Mouse (Mus musculus): Measurements from ENCODE around the gene Gm595. TPM values are rescaled to one million over a fixed set of nuclear protein-coding genes. Genes with fewer than 3 reads are reported as not detected.

The Gm595 gene
- total and polyA plus RNA-seq, 3 experiments, result not detected

- Histone ChIP-seq H3K4me3 (ENCODE audit: control insufficient read depth in 1 of 2, insufficient read depth in 1 of 2, low read depth in 2 of 2, low read length in 2 of 2) (no peak overlapping the region), H3K79me2 (ENCODE audit: control insufficient read depth, insufficient read depth, low read length, poor library complexity) (no peaks in the 10 kb centered on the region), H3K9me3 (replicated peaks; ENCODE audit: insufficient read depth, low read length) (no peaks in the 10 kb centered on the region), H3K27ac (ENCODE audit: control insufficient read depth, low read depth, low read length) (no peak overlapping the region), H3K9ac (ENCODE audit: control insufficient read depth, low read depth, low read length, poor library complexity, severe bottlenecking) (no peak overlapping the region), H3K4me1 (ENCODE audit: control insufficient read depth in 1 of 2, insufficient read depth in 2 of 2, low read length in 2 of 2) (no peaks in the 10 kb centered on the region), H3K36me3 (ENCODE audit: control insufficient read depth in 1 of 2, insufficient read depth in 2 of 2, low read length in 2 of 2) (no peaks in the 10 kb centered on the region), H3K27me3 (ENCODE audit: control insufficient read depth in 1 of 2, insufficient read depth in 2 of 2, low read length in 2 of 2) (no peaks in the 10 kb centered on the region)
- no peak for TF ChIP-seq GATA1 (IDR thresholded peaks at IDR 0.05; ENCODE audit: low read depth, low read length)
- TF ChIP-seq USF2 (IDR thresholded peaks at IDR 0.05; ENCODE audit: borderline replicate concordance in 1 of 2, insufficient read depth in 1 of 2, low read depth in 1 of 2, low read length in 2 of 2), result no peak
- no peak for TF ChIP-seq POLR2A (IDR thresholded peaks at IDR 0.05; ENCODE audit: control insufficient read depth in 1 of 2, insufficient read depth in 1 of 2, low read depth in 1 of 2, low read length in 2 of 2, poor library complexity in 1 of 2)
- no peak for TF ChIP-seq CHD2 (IDR thresholded peaks at IDR 0.05; ENCODE audit: low read length)
- TF ChIP-seq ZC3H11A (IDR thresholded peaks at IDR 0.05; ENCODE audit: low read depth, low read length), result peak; percentile 28; the same call in 1 of the 2 replicates
- no peak for TF ChIP-seq MAZ (IDR thresholded peaks at IDR 0.05; ENCODE audit: low read depth, low read length)
- TF ChIP-seq EP300 (IDR thresholded peaks at IDR 0.05; ENCODE audit: low read depth in 1 of 2, low read length in 2 of 2), result no peak
- TF ChIP-seq SMC3 (IDR thresholded peaks at IDR 0.05; ENCODE audit: low read depth, low read length), result peak; percentile 53
- TF ChIP-seq TBP (IDR thresholded peaks at IDR 0.05; ENCODE audit: low read depth, low read length), result no peak
- TF ChIP-seq RAD21 (IDR thresholded peaks at IDR 0.05; ENCODE audit: low read depth, low read length), result peak; percentile 34
- peak; percentile 25 to 50 (median 45); a peak in 5 of 6 replicates for TF ChIP-seq CTCF (IDR thresholded peaks at IDR 0.05 in 2 of 3, conservative IDR thresholded peaks at IDR 0.05 in 1 of 3; ENCODE audit: control insufficient read depth in 1 of 3, insufficient read depth in 1 of 3, low read depth in 2 of 3, low read length in 3 of 3, poor library complexity in 1 of 3, severe bottlenecking in 1 of 3)
- TF ChIP-seq NRF1 (IDR thresholded peaks at IDR 0.05; ENCODE audit: insufficient read depth, low read depth, low read length, poor library complexity, severe bottlenecking), result no peak
- 0 out of 2 replicates have a peak, but pooled peaks have one; percentile 14 for TF ChIP-seq ZNF384 (IDR thresholded peaks at IDR 0.05; ENCODE audit: low read depth, low read length)
- peak; percentile 31 for DNase-seq (ENCODE audit: low read depth, low spot score)
These were observed 26.2 kb upstream of the Gm595 start for GRCm38 (mm10) chrX:48903744-48904143.

DNA sequence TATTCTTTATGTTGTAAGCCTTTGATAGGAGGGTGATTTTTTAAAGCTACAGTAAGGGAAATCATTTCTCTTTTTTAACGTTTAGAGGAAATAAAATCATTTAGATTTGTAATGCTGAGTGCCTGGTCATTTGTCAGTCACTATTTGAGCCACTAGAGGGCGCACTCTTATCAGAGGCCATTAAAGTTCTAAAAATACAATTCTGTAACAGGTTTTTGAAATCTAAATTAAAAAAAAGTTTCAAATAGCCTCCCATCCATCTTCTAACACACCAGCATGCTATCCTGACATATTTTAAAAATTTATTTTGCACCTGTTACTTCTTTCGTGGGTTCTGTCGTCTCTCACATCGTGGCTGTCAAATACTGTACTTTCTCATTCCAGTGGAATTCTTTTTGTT is 22.0 kb upstream of the Gm595 start:
- no peaks in the 10 kb centered on the region for H3K27me3 ChIP-seq (ENCODE audit: control insufficient read depth in 1 of 2, insufficient read depth in 2 of 2, low read length in 2 of 2)
- H3K36me3 ChIP-seq (ENCODE audit: control insufficient read depth in 1 of 2, insufficient read depth in 2 of 2, low read length in 2 of 2), result no peaks in the 10 kb centered on the region
- no peaks in the 10 kb centered on the region for H3K4me1 ChIP-seq (ENCODE audit: control insufficient read depth in 1 of 2, insufficient read depth in 2 of 2, low read length in 2 of 2)
- no peaks in the 10 kb centered on the region for H3K9me3 ChIP-seq (replicated peaks; ENCODE audit: insufficient read depth, low read length)
- H3K9ac ChIP-seq (ENCODE audit: control insufficient read depth, low read depth, low read length, poor library complexity, severe bottlenecking), result no peak overlapping the region
- no peak overlapping the region for H3K4me3 ChIP-seq (ENCODE audit: control insufficient read depth in 1 of 2, insufficient read depth in 1 of 2, low read depth in 2 of 2, low read length in 2 of 2)
- no peak overlapping the region for H3K27ac ChIP-seq (ENCODE audit: control insufficient read depth, low read depth, low read length)
- DNase-seq (ENCODE audit: low read depth, low spot score), result peak; percentile 37
- no peaks in the 10 kb centered on the region for H3K79me2 ChIP-seq (ENCODE audit: control insufficient read depth, insufficient read depth, low read length, poor library complexity)
- TF ChIP-seq ZC3H11A (IDR thresholded peaks at IDR 0.05; ENCODE audit: low read depth, low read length), result peak; percentile 51
- no peak for TF ChIP-seq ZMIZ1 (IDR thresholded peaks at IDR 0.05; ENCODE audit: low read depth, low read length)
- TF ChIP-seq MEF2A (IDR thresholded peaks at IDR 0.05; ENCODE audit: extremely low read depth, insufficient replicate concordance, low read depth, low read length, poor library complexity, severe bottlenecking), result no peak
- peak; percentile 76 for TF ChIP-seq SMC3 (IDR thresholded peaks at IDR 0.05; ENCODE audit: low read depth, low read length)
- TF ChIP-seq HCFC1 (IDR thresholded peaks at IDR 0.05; ENCODE audit: low read depth, low read length), result no peak
- no peak for TF ChIP-seq MYB (IDR thresholded peaks at IDR 0.05; ENCODE audit: low read depth, low read length)
- TF ChIP-seq NRF1 (IDR thresholded peaks at IDR 0.05; ENCODE audit: insufficient read depth, low read depth, low read length, poor library complexity, severe bottlenecking), result no peak
- TF ChIP-seq CHD1 (IDR thresholded peaks at IDR 0.05; ENCODE audit: low read depth, low read length), result no peak
- TF ChIP-seq UBTF (IDR thresholded peaks at IDR 0.05; ENCODE audit: borderline replicate concordance, insufficient read depth, low read depth, low read length), result no peak
- no peak for TF ChIP-seq MYC (IDR thresholded peaks at IDR 0.05; ENCODE audit: low read depth, low read length)
- TF ChIP-seq RAD21 (IDR thresholded peaks at IDR 0.05; ENCODE audit: low read depth, low read length), result peak; percentile 72
- no peak for TF ChIP-seq JUND (IDR thresholded peaks at IDR 0.05; ENCODE audit: low read depth, low read length)
- TF ChIP-seq MAX (IDR thresholded peaks at IDR 0.05; ENCODE audit: low read length), result no peak
- peak; percentile 31 to 69 (median 35); a peak in 3 of 6 replicates for TF ChIP-seq CTCF (IDR thresholded peaks at IDR 0.05 in 2 of 3, conservative IDR thresholded peaks at IDR 0.05 in 1 of 3; ENCODE audit: control insufficient read depth in 1 of 3, insufficient read depth in 1 of 3, low read depth in 2 of 3, low read length in 3 of 3, poor library complexity in 1 of 3, severe bottlenecking in 1 of 3)
- no peak for TF ChIP-seq RCOR1 (IDR thresholded peaks at IDR 0.05; ENCODE audit: low read depth, low read length)
- no peak for TF ChIP-seq ZKSCAN1 (IDR thresholded peaks at IDR 0.05; ENCODE audit: low read depth, low read length)
- TF ChIP-seq EP300 (IDR thresholded peaks at IDR 0.05; ENCODE audit: low read depth in 1 of 2, low read length in 2 of 2), result no peak
- no peak for TF ChIP-seq SIN3A (IDR thresholded peaks at IDR 0.05; ENCODE audit: low read length)
- TF ChIP-seq USF2 (IDR thresholded peaks at IDR 0.05; ENCODE audit: borderline replicate concordance in 1 of 2, insufficient read depth in 1 of 2, low read depth in 1 of 2, low read length in 2 of 2), result no peak
- no peak for TF ChIP-seq MAFK (IDR thresholded peaks at IDR 0.05; ENCODE audit: borderline replicate concordance, low read depth, low read length)
- TF ChIP-seq TBP (IDR thresholded peaks at IDR 0.05; ENCODE audit: low read depth, low read length), result no peak
- TF ChIP-seq GABPA (IDR thresholded peaks at IDR 0.05; ENCODE audit: low read depth, low read length), result no peak
- TF ChIP-seq GATA1 (IDR thresholded peaks at IDR 0.05; ENCODE audit: low read depth, low read length), result no peak
- TF ChIP-seq KAT2A (conservative IDR thresholded peaks at IDR 0.05; ENCODE audit: low read depth, low read length), result no peak
- TF ChIP-seq CHD2 (IDR thresholded peaks at IDR 0.05; ENCODE audit: low read length), result no peak
- TF ChIP-seq ZNF384 (IDR thresholded peaks at IDR 0.05; ENCODE audit: low read depth, low read length), result no peak
